37 mouse cellular contexts compared by ENCODE assay signal in genomic region chr1:131050617-131051016, GRCm38 (mm10). TPM values are rescaled to one million over a fixed set of nuclear protein-coding genes. Genes with fewer than 3 reads are reported as not detected.
DNase-seq lines count a peak whose midpoint lies in the region; ATAC-seq and TF ChIP-seq lines count a peak whose summit lies in the region.
"Had no signal": no experiment of that assay in that cellular context is flagged by ENCODE, and none has a peak within 500 bp of the region (broad histone marks: within the 10 kb centered on the region; RNA-seq: fewer than 3 reads in every experiment).

No protein-coding gene starts in this region.

- no peaks in the 10 kb centered on the region for H3K27me3 ChIP-seq in kidney, adult 2 months (replicated peaks; ENCODE audit: control insufficient read depth, insufficient read depth, low read length)
- no peaks in the 10 kb centered on the region for H3K27me3 ChIP-seq in lung, embryonic 14.5 days (ENCODE audit: insufficient read depth, low read length)
- H3K27me3 ChIP-seq in CH12.LX (replicated peaks) = no peaks in the 10 kb centered on the region
- H3K27me3 ChIP-seq: embryonic facial prominence, embryonic 13.5 days; heart, embryonic 15.5 days; hindbrain, embryonic 12.5 days; limb, embryonic 13.5 days; liver, embryonic 13.5 days; lung, embryonic 15.5 days; neural tube, embryonic 13.5 days; Patski had no signal

- no peak overlapping the region for H3K4me2 ChIP-seq in lung, embryonic 14.5 days
- H3K4me2 ChIP-seq in CH12.LX (ENCODE audit: insufficient read depth, low read depth, poor library complexity, severe bottlenecking) = peak overlapping the region; percentile 65
- H3K4me2 ChIP-seq: embryonic facial prominence, embryonic 13.5 days; heart, embryonic 15.5 days; hindbrain, embryonic 12.5 days; limb, embryonic 13.5 days; liver, embryonic 13.5 days; lung, embryonic 15.5 days; neural tube, embryonic 13.5 days had no signal

- H3K4me1 ChIP-seq in kidney, adult 2 months (ENCODE audit: control insufficient read depth, insufficient read depth, low read length) = peaks cover 5% of the 10 kb centered on the region; the same call in 1 of the 2 replicates
- H3K4me1 ChIP-seq in lung, embryonic 14.5 days (ENCODE audit: insufficient read depth) = no peaks in the 10 kb centered on the region
- peaks cover 50 to 94% of the 10 kb centered on the region in 2 experiments for H3K4me1 ChIP-seq in CH12.LX (ENCODE audit: control insufficient read depth in 1 of 2, insufficient read depth in 2 of 2)

- H3K79me2 ChIP-seq in CH12.LX (replicated peaks; ENCODE audit: control insufficient read depth, extremely low read depth, insufficient read depth, poor library complexity, severe bottlenecking) = no peaks in the 10 kb centered on the region

- H3K9ac ChIP-seq in lung, embryonic 14.5 days = no peak overlapping the region
- H3K9ac ChIP-seq in CH12.LX (ENCODE audit: insufficient read depth, low read depth) = peak overlapping the region; percentile 72
- H3K9ac ChIP-seq: embryonic facial prominence, embryonic 13.5 days; heart, embryonic 15.5 days; hindbrain, embryonic 12.5 days; limb, embryonic 13.5 days; liver, embryonic 13.5 days; lung, embryonic 15.5 days; neural tube, embryonic 13.5 days had no signal

- TF ChIP-seq RAD21 in CH12.LX (IDR thresholded peaks at IDR 0.05; ENCODE audit: low read depth, low read length) = peak; percentile 31

- no peaks in the 10 kb centered on the region for H3K36me3 ChIP-seq in kidney, adult 2 months (ENCODE audit: control insufficient read depth, insufficient read depth, low read length)
- H3K36me3 ChIP-seq in lung, embryonic 14.5 days (ENCODE audit: insufficient read depth) = peaks cover 27% of the 10 kb centered on the region
- H3K36me3 ChIP-seq in CH12.LX (replicated peaks in 1 of 2; ENCODE audit: control insufficient read depth in 1 of 2, insufficient read depth in 1 of 2, low read length in 1 of 2) = peaks cover 14 to 22% of the 10 kb centered on the region in 2 experiments

- dilution Hi-C loops in CH12.LX (cut with MboI; ENCODE audit: extremely low pct_ligation_motif_present, extremely low pct_unique_long_range_greater_than_20kb, low sequenced_read_pairs) = no loop called here

- H3K4me3 ChIP-seq in kidney, adult 2 months (ENCODE audit: insufficient read depth, low read depth, low read length) = no peak overlapping the region
- no peak overlapping the region for H3K4me3 ChIP-seq in lung, embryonic 14.5 days (ENCODE audit: low read depth, low read length)
- peak overlapping the region in 2 of 3 experiments; percentile 6 for H3K4me3 ChIP-seq in CH12.LX (replicated peaks in 1 of 3; ENCODE audit: low read depth in 2 of 3, low read length in 2 of 3, poor library complexity in 1 of 3)
- H3K4me3 ChIP-seq: embryonic facial prominence, embryonic 13.5 days; forebrain, embryonic 10.5 days; heart, embryonic 10.5 days; heart, embryonic 15.5 days; hindbrain, embryonic 12.5 days; limb, embryonic 13.5 days; liver, embryonic 13.5 days; lung, embryonic 15.5 days; neural tube, embryonic 13.5 days had no signal

- no peak for TF ChIP-seq EP300 in CH12.LX (IDR thresholded peaks at IDR 0.05; ENCODE audit: low read length)

- 0 out of 2 replicates have a peak, but pooled peaks have one; percentile 5 for TF ChIP-seq CTCF in kidney, adult 2 months (conservative IDR thresholded peaks at IDR 0.05; ENCODE audit: insufficient read depth, insufficient read length, low read depth, low read length)
- 0 out of 2 replicates have a peak, but pooled peaks have one; percentile 20 for TF ChIP-seq CTCF in lung, embryonic 14.5 days (IDR thresholded peaks at IDR 0.05; ENCODE audit: low read depth)
- peak in 1 of 2 experiments; percentile 59; a peak in 2 of 4 replicates for TF ChIP-seq CTCF in CH12.LX (conservative IDR thresholded peaks at IDR 0.05 in 1 of 2, IDR thresholded peaks at IDR 0.05 in 1 of 2; ENCODE audit: low read depth in 2 of 2, low read length in 2 of 2)

- no peaks in the 10 kb centered on the region for H3K9me3 ChIP-seq in lung, embryonic 14.5 days (ENCODE audit: low read depth, low read length)
- H3K9me3 ChIP-seq in CH12.LX (replicated peaks; ENCODE audit: low read length) = no peaks in the 10 kb centered on the region
- H3K9me3 ChIP-seq: embryonic facial prominence, embryonic 13.5 days; forebrain, embryonic 10.5 days; heart, embryonic 10.5 days; heart, embryonic 15.5 days; hindbrain, embryonic 12.5 days; limb, embryonic 13.5 days; liver, embryonic 13.5 days; lung, embryonic 15.5 days; neural tube, embryonic 13.5 days had no signal

- ATAC-seq in lung, embryonic 14.5 days (ENCODE audit: insufficient read depth) = no peak
- ATAC-seq: forebrain, embryonic 16.5 days; inflammation-experienced regulatory T-cells, adult 6 months; Patski had no signal

- TF ChIP-seq POLR2A in kidney, adult 2 months (IDR thresholded peaks at IDR 0.05; ENCODE audit: low read depth, low read length) = no peak
- 0 out of 2 replicates have a peak, but pooled peaks have one; percentile 19 for TF ChIP-seq POLR2A in CH12.LX (IDR thresholded peaks at IDR 0.05; ENCODE audit: low read depth, low read length)

- in situ Hi-C loops in CH12.LX (cut with MboI; ENCODE audit: low pct_ligation_motif_present, low pct_unique_long_range_greater_than_20kb, low sequenced_read_pairs) = loop anchor here (5.0 to 10.0 kb wide), 5 partner anchors 63 to 506 kb away; partner anchors contain the start of genes Gm29427 and Yod1

- no peak overlapping the region for H3K27ac ChIP-seq in kidney, adult 2 months (ENCODE audit: insufficient read depth, low read depth, low read length)
- no peak overlapping the region for H3K27ac ChIP-seq in lung, embryonic 14.5 days (ENCODE audit: low read depth)
- peak overlapping the region; percentile 87 for H3K27ac ChIP-seq in CH12.LX (ENCODE audit: insufficient read depth, low read depth)
- H3K27ac ChIP-seq: embryonic facial prominence, embryonic 13.5 days; forebrain, embryonic 10.5 days; heart, embryonic 10.5 days; heart, embryonic 15.5 days; hindbrain, embryonic 12.5 days; limb, embryonic 13.5 days; liver, embryonic 13.5 days; lung, embryonic 15.5 days; macrophage; neural tube, embryonic 13.5 days had no signal

- no peak for DNase-seq in kidney, adult 2 months
- DNase-seq in kidney, postnatal 36 days = no peak
- no peak for DNase-seq in lung, embryonic 14.5 days
- DNase-seq in lung, postnatal 25 days (ENCODE audit: low spot score) = no peak
- peak; percentile 65 for DNase-seq in CH12.LX (ENCODE audit: extremely low read depth)
- peak; percentile 41 for DNase-seq in induced T-regulatory cell, adult 2 months (ENCODE audit: low read depth)
- DNase-seq in testis, postnatal 10 days (ENCODE audit: low spot score) = no peak
- no peak for DNase-seq in cerebellum, postnatal 25 days
- DNase-seq: adrenal gland, postnatal 14 days; cerebellum, adult 11-12 months; cerebellum, adult 9-11 months; heart, postnatal 36 days; kidney, adult 8-10 months; kidney, postnatal 10 days; liver, embryonic 13.5 days; thymus, postnatal 14 days had no signal

- WGBS in kidney, adult 2 months = 76% methylated on average over 5 of the region's 5 CpGs
- WGBS in lung, embryonic 14.5 days = 71% methylated on average over 5 of the region's 5 CpGs

TF ChIP-seq in CH12.LX, 34 proteins besides CTCF, POLR2A, EP300 and RAD21:
- TF ChIP-seq ZMIZ1 (IDR thresholded peaks at IDR 0.05; ENCODE audit: low read depth, low read length) = peak; percentile 18; the same call in 1 of the 2 replicates
- peak; percentile 54 for TF ChIP-seq SMC3 (IDR thresholded peaks at IDR 0.05; ENCODE audit: low read depth, low read length)
- TF ChIP-seq UBTF (IDR thresholded peaks at IDR 0.05; ENCODE audit: low read depth, low read length) = 0 out of 2 replicates have a peak, but pooled peaks have one; percentile 22
- no peak for TF ChIP-seq NELFE (IDR thresholded peaks at IDR 0.05; ENCODE audit: low read depth, low read length)

RNA-seq across cellular contexts. Expression of gene Il10, which starts 31.0 kb away (rescaled TPM):
- not detected in 2 replicates for polyA plus RNA-seq in kidney, adult 2 months (2012; rRNA removed)
- polyA plus RNA-seq in lung, embryonic 14.5 days (2014; fragmentation: Nextera tagmentation; extraction: Ambion mirVana) = not detected in 2 replicates
- total RNA-seq in CH12.LX (2012; rRNA removed) (389 and 399 TPM in 2 replicates), CH12.LX (2014; rRNA removed) (903 and 969 TPM in 2 replicates)
- 236 and 284 TPM in 2 replicates for polyA plus RNA-seq in CH12.LX (2012; ENCODE audit: insufficient read length, low read depth)
- total RNA-seq: adrenal gland, postnatal 14 days; common myeloid progenitor, adult 5-6 weeks; gastrocnemius, adult 8-10 months; heart, postnatal 36 days; layer of hippocampus, adult 18-20 months; layer of hippocampus, postnatal 10 days; left cerebral cortex, adult 18-20 months; left cerebral cortex, postnatal 14 days; MEL had no signal
- polyA plus RNA-seq: C2C12; embryonic facial prominence, embryonic 13.5 days; forebrain, embryonic 10.5 days; gonadal fat pad, adult 2 months; heart, embryonic 10.5 days; heart, embryonic 15.5 days; hindbrain, embryonic 12.5 days; liver, embryonic 13.5 days; neural tube, embryonic 13.5 days had no signal

RNA-seq across cellular contexts. Expression of gene Mapkapk2, which starts 47.0 kb away (rescaled TPM):
- 95.3 and 99.5 TPM in 2 replicates for polyA plus RNA-seq in kidney, adult 2 months (2012; rRNA removed)
- polyA plus RNA-seq in lung, embryonic 14.5 days (2014; fragmentation: Nextera tagmentation; extraction: Ambion mirVana) = 63.6 and 72.3 TPM in 2 replicates
- total RNA-seq in CH12.LX (2012; rRNA removed) (54.2 and 55.0 TPM in 2 replicates), CH12.LX (2014; rRNA removed) (58.6 and 62.9 TPM in 2 replicates)
- polyA plus RNA-seq in CH12.LX (2012; ENCODE audit: insufficient read length, low read depth) = 63.5 and 68.6 TPM in 2 replicates

Comparison
In these comparisons a context has a peak if more than half of its experiments do, and no peak if none do; other contexts are left out.
1. DNase-seq: peak in CH12.LX (single experiment) and induced T-regulatory cell, adult 2 months (single experiment); none in kidney, adult 2 months (single experiment), kidney, postnatal 36 days (0 of 2), lung, embryonic 14.5 days (single experiment), lung, postnatal 25 days (single experiment), testis, postnatal 10 days (single experiment) and cerebellum, postnatal 25 days (0 of 2).
2. H3K4me3 ChIP-seq: peak in CH12.LX (2 of 3); none in kidney, adult 2 months (single experiment) and lung, embryonic 14.5 days (single experiment).
3. RNA of gene Il10, which starts 31.0 kb away (polyA plus RNA-seq): 236 to 284 TPM in CH12.LX; not detected in lung, embryonic 14.5 days and not detected in kidney, adult 2 months; every median in the first group is over 100 times any median in the second.